Mouse (Mus musculus): ENCODE measurements around the gene Dcst1. TPM values are rescaled to one million over a fixed set of nuclear protein-coding genes. Genes with fewer than 3 reads are reported as not detected.

Dcst1 gene
- total RNA-seq, 2 experiments from 2014 or later: not detected

GRCm38 (mm10) chr3:89300514-89300913 is 64.5 kb downstream of the Dcst1 start:
- DNase-seq (ENCODE audit: extremely low spot score in 1 of 2, low spot score in 2 of 2): no peak
- intact Hi-C loops (cut with DNase I): no loop called here

Other genes starting within 250 kb of the Dcst1 start
- not detected for gene Pklr, start 229.1 kb downstream of the Dcst1 start, total RNA-seq (2021)
- 10 to 100 TPM; 37.0 to 48.6 TPM for gene Hcn3, start 205.1 kb downstream of the Dcst1 start, total RNA-seq (2021)
- 10 to 100 TPM; 42.3 to 47.3 TPM for gene Clk2, start 200.5 kb downstream of the Dcst1 start, total RNA-seq (2021)
- gene Scamp3, start 187.8 kb downstream of the Dcst1 start, total RNA-seq (2021): 10 to 100 TPM; 80.5 to 81.1 TPM
- gene Fam189b, start 182.1 kb downstream of the Dcst1 start, total RNA-seq (2021): 10 to 100 TPM; 59.6 to 66.2 TPM
- 10 to 100 TPM; 66.2 to 68.0 TPM for gene Gba, start 162.3 kb downstream of the Dcst1 start, total RNA-seq (2021)
- 10 to 100 TPM; 27.8 to 31.4 TPM for gene Thbs3, start 150.1 kb downstream of the Dcst1 start, total RNA-seq (2021)
- 100 to 1,000 TPM in 1 of 2 experiments, 10 to 100 TPM in 1; 98.6 to 102 TPM for gene Mtx1, start 138.2 kb downstream of the Dcst1 start, total RNA-seq (2021)
- 1 to 10 TPM in 1 of 2 experiments, under 1 TPM in 1; 0.58 to 1.8 TPM for gene Muc1, start 136.2 kb downstream of the Dcst1 start, total RNA-seq (2021)
- 10 to 100 TPM; 72.1 to 92.1 TPM for gene Krtcap2, start 119.3 kb downstream of the Dcst1 start, total RNA-seq (2021)
- 100 to 1,000 TPM; 112 to 118 TPM for gene Trim46, start 118.9 kb downstream of the Dcst1 start, total RNA-seq (2021)
- gene Dpm3, start 105.9 kb downstream of the Dcst1 start, total RNA-seq (2021): 10 to 100 TPM; 47.1 to 51.1 TPM
- 10 to 100 TPM; 17.9 to 22.3 TPM for gene Slc50a1, start 94.7 kb downstream of the Dcst1 start, total RNA-seq (2021)
- gene Efna1, start 84.1 kb downstream of the Dcst1 start, total RNA-seq (2021): 1 to 10 TPM; 3.3 to 4.4 TPM
- gene Efna3, start 42.3 kb downstream of the Dcst1 start, total RNA-seq (2021): 10 to 100 TPM; 47.7 to 56.7 TPM
- 1 to 10 TPM in 1 of 2 experiments, under 1 TPM in 1; 0.34 to 1.1 TPM for gene Efna4, start 27.2 kb downstream of the Dcst1 start, total RNA-seq (2021)
- gene Adam15, start 15.3 kb downstream of the Dcst1 start, total RNA-seq (2021): 10 to 100 TPM; 93.0 to 96.9 TPM
- gene Dcst2, start 3.3 kb downstream of the Dcst1 start, total RNA-seq (2021): under 1 TPM; 0.39 to 0.41 TPM
- 1 to 10 TPM; 6.9 TPM for gene Zbtb7b, start 29.5 kb upstream of the Dcst1 start, total RNA-seq (2021)
- gene Lenep, start 37.5 kb upstream of the Dcst1 start, total RNA-seq (2021): not detected
- 10 to 100 TPM; 31.9 to 32.7 TPM for gene Flad1, start 46.6 kb upstream of the Dcst1 start, total RNA-seq (2021)
- gene Cks1b, start 53.1 kb upstream of the Dcst1 start, total RNA-seq (2021): 1 to 10 TPM; 7.4 to 8.0 TPM
- 10 to 100 TPM; 12.2 to 13.8 TPM for gene Shc1, start 53.2 kb upstream of the Dcst1 start, total RNA-seq (2021)
- gene Pygo2, start 65.0 kb upstream of the Dcst1 start, total RNA-seq (2021): 10 to 100 TPM; 46.0 to 50.6 TPM
- gene Pbxip1, start 71.5 kb upstream of the Dcst1 start, total RNA-seq (2021): 10 to 100 TPM; 32.8 to 33.8 TPM
- gene Pmvk, start 89.3 kb upstream of the Dcst1 start, total RNA-seq (2021): 10 to 100 TPM; 43.4 to 45.9 TPM
- gene Kcnn3, start 154.9 kb upstream of the Dcst1 start, total RNA-seq (2021): 10 to 100 TPM; 22.9 to 23.7 TPM

All from left cerebral cortex, postnatal 10 days (tissue).